In genomic region chr1:163238950-163239349, GRCm38 (mm10) we compare ENCODE assay signal across 23 mouse cellular contexts.
DNase-seq lines count a peak whose midpoint lies in the region; ATAC-seq and TF ChIP-seq lines count a peak whose summit lies in the region.
"Had no signal": no experiment of that assay in that cellular context is flagged by ENCODE, and none has a peak within 500 bp of the region (broad histone marks: within the 10 kb centered on the region; RNA-seq: fewer than 3 reads in every experiment).

No protein-coding gene starts in this region.

- no peak for TF ChIP-seq POLR2A in embryonic fibroblast, embryonic 13.5 days (IDR thresholded peaks at IDR 0.05; ENCODE audit: low read depth, low read length)

- no peak overlapping the region for H3K4me2 ChIP-seq in hindbrain, embryonic 11.5 days (replicated peaks; ENCODE audit: low read depth, low read length)
- no peak overlapping the region for H3K4me2 ChIP-seq in hindbrain, embryonic 12.5 days (replicated peaks)
- H3K4me2 ChIP-seq in stomach, postnatal 0 days (replicated peaks; ENCODE audit: low read depth), result no peak overlapping the region
- H3K4me2 ChIP-seq: heart, embryonic 12.5 days; hindbrain, embryonic 15.5 days; kidney, embryonic 15.5 days; midbrain, embryonic 15.5 days; neural tube, embryonic 15.5 days had no signal

- H3K36me3 ChIP-seq in hindbrain, embryonic 11.5 days (ENCODE audit: control insufficient read depth, insufficient read depth, low read length), result no peaks in the 10 kb centered on the region
- H3K36me3 ChIP-seq in hindbrain, embryonic 12.5 days, result no peaks in the 10 kb centered on the region
- H3K36me3 ChIP-seq in stomach, postnatal 0 days (ENCODE audit: control insufficient read depth, insufficient read depth, low read length), result no peaks in the 10 kb centered on the region
- H3K36me3 ChIP-seq: heart, embryonic 12.5 days; hindbrain, embryonic 15.5 days; kidney, embryonic 15.5 days; midbrain, embryonic 15.5 days; neural tube, embryonic 15.5 days had no signal

- TF ChIP-seq CTCF in embryonic fibroblast, embryonic 13.5 days (IDR thresholded peaks at IDR 0.05; ENCODE audit: borderline replicate concordance, insufficient read depth, low read length), result no peak
- no peak for TF ChIP-seq CTCF in stomach, postnatal 0 days (IDR thresholded peaks at IDR 0.05; ENCODE audit: low read depth)

- H3K9me3 ChIP-seq in hindbrain, embryonic 11.5 days (ENCODE audit: control insufficient read depth, low read length), result no peaks in the 10 kb centered on the region
- H3K9me3 ChIP-seq in hindbrain, embryonic 12.5 days (replicated peaks), result no peaks in the 10 kb centered on the region
- H3K9me3 ChIP-seq in stomach, postnatal 0 days (ENCODE audit: control insufficient read depth, low read length), result no peaks in the 10 kb centered on the region
- H3K9me3 ChIP-seq: heart, embryonic 12.5 days; hindbrain, embryonic 15.5 days; kidney, embryonic 15.5 days; midbrain, embryonic 15.5 days; neural tube, embryonic 15.5 days had no signal

- no peak overlapping the region for H3K4me3 ChIP-seq in hindbrain, embryonic 11.5 days (ENCODE audit: low read depth, low read length)
- H3K4me3 ChIP-seq in hindbrain, embryonic 12.5 days, result no peak overlapping the region
- no peak overlapping the region for H3K4me3 ChIP-seq in embryonic fibroblast, embryonic 13.5 days (ENCODE audit: insufficient read depth, low read length)
- no peak overlapping the region for H3K4me3 ChIP-seq in stomach, postnatal 0 days (ENCODE audit: low read depth, low read length)
- H3K4me3 ChIP-seq: heart, embryonic 12.5 days; hindbrain, embryonic 15.5 days; kidney, embryonic 15.5 days; midbrain, embryonic 15.5 days; myocyte; neural tube, embryonic 15.5 days had no signal

- H3K27me3 ChIP-seq in hindbrain, embryonic 11.5 days (ENCODE audit: control insufficient read depth, insufficient read depth, low read length), result no peaks in the 10 kb centered on the region
- H3K27me3 ChIP-seq in hindbrain, embryonic 12.5 days, result no peaks in the 10 kb centered on the region
- no peaks in the 10 kb centered on the region for H3K27me3 ChIP-seq in stomach, postnatal 0 days (ENCODE audit: control insufficient read depth, insufficient read depth, low read length)
- H3K27me3 ChIP-seq: heart, embryonic 12.5 days; hindbrain, embryonic 15.5 days; kidney, embryonic 15.5 days; midbrain, embryonic 15.5 days; neural tube, embryonic 15.5 days had no signal

- no peak for TF ChIP-seq EP300 in stomach, postnatal 0 days (optimal IDR thresholded peaks at IDR 0.05)

- peak; percentile 4 for DNase-seq in hindbrain, embryonic 11.5 days (ENCODE audit: low spot score)
- DNase-seq in embryo, embryonic 10.5 days (ENCODE audit: low spot score), result peak; percentile 58
- DNase-seq in mesoderm, embryonic 11.5 days (ENCODE audit: low read depth, low spot score), result peak; percentile 49
- no peak for DNase-seq in urinary bladder, adult 2 months (ENCODE audit: low spot score)
- DNase-seq in stomach, postnatal 0 days (ENCODE audit: low spot score), result no peak
- no peak for DNase-seq in lung, postnatal 4 days
- DNase-seq: adrenal gland, postnatal 10 days; cerebellum, postnatal 25 days; heart, postnatal 14 days; liver; liver, postnatal 0 days; lung, postnatal 10 days; right cerebral cortex, postnatal 14 days had no signal

- H3K27ac ChIP-seq in hindbrain, embryonic 11.5 days (ENCODE audit: low read depth, low read length), result no peak overlapping the region
- H3K27ac ChIP-seq in hindbrain, embryonic 12.5 days, result no peak overlapping the region
- H3K27ac ChIP-seq in embryonic fibroblast, embryonic 13.5 days (ENCODE audit: insufficient read depth, low read length), result peak overlapping the region; percentile 98
- H3K27ac ChIP-seq in stomach, postnatal 0 days (replicated peaks), result no peak overlapping the region
- H3K27ac ChIP-seq: hindbrain, embryonic 15.5 days; kidney, embryonic 15.5 days; midbrain, embryonic 15.5 days; neural tube, embryonic 15.5 days had no signal

- no peak overlapping the region for H3K9ac ChIP-seq in hindbrain, embryonic 11.5 days (ENCODE audit: low read depth, low read length)
- H3K9ac ChIP-seq in hindbrain, embryonic 12.5 days, result no peak overlapping the region
- no peak overlapping the region for H3K9ac ChIP-seq in stomach, postnatal 0 days (ENCODE audit: low read length)
- H3K9ac ChIP-seq: heart, embryonic 12.5 days; hindbrain, embryonic 15.5 days; kidney, embryonic 15.5 days; liver, postnatal 0 days; midbrain, embryonic 15.5 days; neural tube, embryonic 15.5 days had no signal

- H3K4me1 ChIP-seq in hindbrain, embryonic 11.5 days (replicated peaks; ENCODE audit: control insufficient read depth, insufficient read depth, low read length), result no peaks in the 10 kb centered on the region
- H3K4me1 ChIP-seq in hindbrain, embryonic 12.5 days, result no peaks in the 10 kb centered on the region
- peaks cover 3% of the 10 kb centered on the region; the same call in 1 of the 2 replicates for H3K4me1 ChIP-seq in embryonic fibroblast, embryonic 13.5 days (ENCODE audit: control insufficient read depth, insufficient read depth, low read length)
- H3K4me1 ChIP-seq in stomach, postnatal 0 days (replicated peaks; ENCODE audit: control insufficient read depth, insufficient read depth), result no peaks in the 10 kb centered on the region
- H3K4me1 ChIP-seq: heart, embryonic 12.5 days; hindbrain, embryonic 15.5 days; kidney, embryonic 15.5 days; midbrain, embryonic 15.5 days; neural tube, embryonic 15.5 days had no signal

- 61% methylated on average over 4 of the region's 4 CpGs for WGBS in hindbrain, embryonic 11.5 days
- 75% methylated on average over 4 of the region's 4 CpGs for WGBS in hindbrain, embryonic 12.5 days
- WGBS in stomach, postnatal 0 days, result 57% methylated on average over 4 of the region's 4 CpGs

- ATAC-seq in hindbrain, embryonic 11.5 days (ENCODE audit: low FRiP score), result no peak
- ATAC-seq in hindbrain, embryonic 12.5 days (ENCODE audit: low FRiP score), result no peak
- ATAC-seq in stomach, postnatal 0 days (ENCODE audit: low FRiP score, low TSS enrichment), result no peak
- ATAC-seq: forebrain, embryonic 14.5 days; intestine, embryonic 16.5 days; liver, postnatal 0 days; midbrain, embryonic 15.5 days had no signal

Comparison
In these comparisons a context has a peak if more than half of its experiments do, and no peak if none do; other contexts are left out.
1. DNase-seq: peak in hindbrain, embryonic 11.5 days (single experiment), embryo, embryonic 10.5 days (single experiment) and mesoderm, embryonic 11.5 days (single experiment); none in urinary bladder, adult 2 months (single experiment), stomach, postnatal 0 days (single experiment) and lung, postnatal 4 days (0 of 2).